In genomic region chr12:82196213-82196612, GRCm38 (mm10) we compare ENCODE assay signal across 28 mouse cellular contexts. TPM values are rescaled to one million over a fixed set of nuclear protein-coding genes. Genes with fewer than 3 reads are reported as not detected.
A peak's percentile ranks its signal among the peaks of the same experiment; 100 is the strongest.
DNase-seq lines count a peak whose midpoint lies in the region; ATAC-seq lines count a peak whose summit lies in the region.
"Had no signal": no experiment of that assay in that cellular context is flagged by ENCODE, and none has a peak within 500 bp of the region (broad histone marks: within the 10 kb centered on the region; RNA-seq: fewer than 3 reads in every experiment).

No protein-coding gene starts in this region.

- no peak overlapping the region for H3K9ac ChIP-seq in forebrain, embryonic 13.5 days
- no peak overlapping the region for H3K9ac ChIP-seq in liver, embryonic 13.5 days
- H3K9ac ChIP-seq: embryonic facial prominence, embryonic 12.5 days; kidney, embryonic 15.5 days; limb, embryonic 13.5 days; midbrain, embryonic 15.5 days had no signal

- 0 out of 2 replicates have a peak overlapping the region, but pooled peaks have one; percentile 20 for H3K27ac ChIP-seq in forebrain, embryonic 10.5 days
- H3K27ac ChIP-seq in forebrain, embryonic 13.5 days: no peak overlapping the region
- no peak overlapping the region for H3K27ac ChIP-seq in liver, embryonic 13.5 days
- H3K27ac ChIP-seq: embryonic facial prominence, embryonic 12.5 days; kidney, embryonic 15.5 days; limb, embryonic 13.5 days; macrophage; midbrain, embryonic 15.5 days; stomach, postnatal 0 days had no signal

- no peak overlapping the region for H3K4me2 ChIP-seq in forebrain, embryonic 13.5 days
- no peak overlapping the region for H3K4me2 ChIP-seq in liver, embryonic 13.5 days
- H3K4me2 ChIP-seq: embryonic facial prominence, embryonic 12.5 days; kidney, embryonic 15.5 days; limb, embryonic 13.5 days; midbrain, embryonic 15.5 days had no signal

- H3K27me3 ChIP-seq in forebrain, embryonic 10.5 days (ENCODE audit: poor library complexity, severe bottlenecking): no peaks in the 10 kb centered on the region
- no peaks in the 10 kb centered on the region for H3K27me3 ChIP-seq in forebrain, embryonic 13.5 days
- H3K27me3 ChIP-seq in liver, embryonic 13.5 days: no peaks in the 10 kb centered on the region
- H3K27me3 ChIP-seq: CH12.LX; embryonic facial prominence, embryonic 12.5 days; kidney, embryonic 15.5 days; limb, embryonic 13.5 days; midbrain, embryonic 15.5 days had no signal

- no peaks in the 10 kb centered on the region for H3K9me3 ChIP-seq in forebrain, embryonic 10.5 days
- no peaks in the 10 kb centered on the region for H3K9me3 ChIP-seq in forebrain, embryonic 13.5 days (replicated peaks)
- H3K9me3 ChIP-seq in liver, embryonic 13.5 days (replicated peaks): no peaks in the 10 kb centered on the region
- H3K9me3 ChIP-seq: embryonic facial prominence, embryonic 12.5 days; hindbrain, embryonic 10.5 days; kidney, embryonic 15.5 days; limb, embryonic 13.5 days; midbrain, embryonic 10.5 days; midbrain, embryonic 15.5 days had no signal

- no peak overlapping the region for H3K4me3 ChIP-seq in forebrain, embryonic 10.5 days
- H3K4me3 ChIP-seq in forebrain, embryonic 13.5 days: no peak overlapping the region
- no peak overlapping the region for H3K4me3 ChIP-seq in liver, embryonic 13.5 days (replicated peaks)
- H3K4me3 ChIP-seq: embryonic facial prominence, embryonic 12.5 days; hindbrain, embryonic 10.5 days; kidney, embryonic 15.5 days; limb, embryonic 13.5 days; midbrain, embryonic 10.5 days; midbrain, embryonic 15.5 days had no signal

- DNase-seq in forebrain, embryonic 10.5 days (ENCODE audit: extremely low spot score, low spot score): no peak
- peak; percentile 34 for DNase-seq in c-Kit-positive CD71-positive TER-119-negative erythroid progenitor cells, embryonic 14.5 days (ENCODE audit: low read depth)
- DNase-seq in liver, embryonic 13.5 days: peak; percentile 46
- DNase-seq in cerebellum, postnatal 36 days: no peak
- no peak for DNase-seq in adrenal gland, adult 2 months
- no peak for DNase-seq in right cerebral cortex, postnatal 4 days
- DNase-seq: adrenal gland, adult 8-10 months; cerebellum, adult 18-20 months; cerebellum, postnatal 10 days; embryo, embryonic 11 days; gastrocnemius, postnatal 14 days; heart, postnatal 14 days; kidney, adult 18-20 months; kidney, postnatal 25 days; right cerebral cortex, adult 18-20 months; thymus, adult 18-20 months; thymus, postnatal 36 days had no signal

- no peak for ATAC-seq in forebrain, embryonic 13.5 days
- ATAC-seq in liver, embryonic 13.5 days (ENCODE audit: low read depth): peak; percentile 77
- ATAC-seq in megakaryocyte-erythroid progenitor cell, adult 5-6 weeks (replicated peaks; ENCODE audit: low FRiP score, low TSS enrichment, poor library complexity, severe bottlenecking): peak; percentile 86
- ATAC-seq: midbrain, embryonic 15.5 days had no signal

- H3K36me3 ChIP-seq in forebrain, embryonic 10.5 days (replicated peaks): peaks cover 8% of the 10 kb centered on the region
- no peaks in the 10 kb centered on the region for H3K36me3 ChIP-seq in forebrain, embryonic 13.5 days (ENCODE audit: poor library complexity, severe bottlenecking)
- H3K36me3 ChIP-seq in liver, embryonic 13.5 days: no peaks in the 10 kb centered on the region
- H3K36me3 ChIP-seq: embryonic facial prominence, embryonic 12.5 days; hindbrain, embryonic 10.5 days; kidney, embryonic 15.5 days; midbrain, embryonic 15.5 days had no signal

- peaks cover 45% of the 10 kb centered on the region for H3K4me1 ChIP-seq in forebrain, embryonic 10.5 days
- H3K4me1 ChIP-seq in forebrain, embryonic 13.5 days: peaks cover 22% of the 10 kb centered on the region
- H3K4me1 ChIP-seq in liver, embryonic 13.5 days (replicated peaks): peaks cover 44% of the 10 kb centered on the region

- 80% methylated on average over 2 of the region's 2 CpGs for WGBS in forebrain, embryonic 10.5 days
- 84% methylated on average over 2 of the region's 2 CpGs for WGBS in forebrain, embryonic 13.5 days
- 50% methylated on average over 2 of the region's 2 CpGs for WGBS in liver, embryonic 13.5 days (ENCODE audit: insufficient replicate concordance)

RNA-seq across cellular contexts. Expression of gene Sipa1l1, which starts 27.1 kb away (rescaled TPM):
- polyA plus RNA-seq in forebrain, embryonic 10.5 days (2016; fragmentation: Nextera tagmentation; extraction: Ambion mirVana): 39.0 and 40.6 TPM in 2 replicates
- polyA plus RNA-seq in forebrain, embryonic 13.5 days (2015; fragmentation: Nextera tagmentation; extraction: Ambion mirVana): 19.3 and 23.6 TPM in 2 replicates
- polyA plus RNA-seq in liver, embryonic 13.5 days (2015; fragmentation: Nextera tagmentation; extraction: Ambion mirVana): 4.3 and 5.5 TPM in 2 replicates
- total RNA-seq in megakaryocyte-erythroid progenitor cell, adult 5-6 weeks (2014; fragmentation: Nextera tagmentation): 47.1 and 51.3 TPM in 2 replicates
- total RNA-seq in megakaryocyte-erythroid progenitor cell, adult 5-6 weeks (2017): 26.9 and 49.6 TPM in 2 replicates
- total RNA-seq in adrenal gland, adult 2 months (2021): 10 to 100 TPM; 25.1 to 29.7 TPM
- polyA plus RNA-seq in adrenal gland, adult 2 months (2012; rRNA removed): 9.1 and 9.7 TPM in 2 replicates

Comparison
In these comparisons a context has a peak if more than half of its experiments do, and no peak if none do; other contexts are left out.
1. DNase-seq: peak in c-Kit-positive CD71-positive TER-119-negative erythroid progenitor cells, embryonic 14.5 days (single experiment) and liver, embryonic 13.5 days (single experiment); none in forebrain, embryonic 10.5 days (single experiment), cerebellum, postnatal 36 days (0 of 2), adrenal gland, adult 2 months (single experiment) and right cerebral cortex, postnatal 4 days (single experiment).